Mouse (Mus musculus) bone marrow, adult 2 months (tissue): Measurements from ENCODE around the gene Khk. TPM values are rescaled to one million over a fixed set of nuclear protein-coding genes. Genes with fewer than 3 reads are reported as not detected.

Experiments
- H3K27ac ChIP-seq: fragments of 200-500 bp; 2 replicates; pipeline ENCODE4 v1.5.1; 2012; ENCODE audit warnings: low read depth, mild to moderate bottlenecking, control low read depth, inconsistent platforms, low read length; ENCODE audit not compliant: control insufficient read depth, poor library complexity, insufficient read depth
- H3K4me1 ChIP-seq: fragments of 200-500 bp; 2 replicates; pipeline ENCODE4 v1.6.1; 2011; ENCODE audit warnings: low read length; ENCODE audit not compliant: control insufficient read depth, insufficient read depth
- H3K4me3 ChIP-seq: fragments of 200-500 bp; replicated peaks from 2 replicates; pipeline ENCODE3; 2011; ENCODE audit warnings: mild to moderate bottlenecking, low read depth, low read length, control low read depth; ENCODE audit not compliant: control insufficient read depth
- CTCF ChIP-seq: fragments of 200-500 bp; IDR thresholded peaks from 2 replicates; pipeline ENCODE4 v1.5.1; 2011; ENCODE audit warnings: low read length, control low read depth; ENCODE audit not compliant: control insufficient read depth, insufficient read depth
- POLR2A ChIP-seq: fragments of 200-500 bp; IDR thresholded peaks from 2 replicates; pipeline ENCODE4 v1.6.1; 2011; ENCODE audit warnings: low read depth, mild to moderate bottlenecking, control low read depth, low read length, borderline replicate concordance; ENCODE audit not compliant: control insufficient read depth
- WGBS: fragments of 180-500 bp; shearing (Covaris S2); methylation state at CpG from one replicate; pipeline ENCODE4 v1.1.7; 2018; 5-methylcytosine and 5-hydroxymethylcytosine counted together
- polyA plus RNA-seq: library from polyadenylated mRNA; stranded (reverse); fragments of >200 nt; gene quantifications from 2 replicates; pipeline ENCODE4 v1.2.4, GENCODE M21; 2011; ENCODE audit warnings: low replicate concordance; ENCODE audit not compliant: missing spikeins, insufficient read depth, insufficient read length

The Khk gene
- polyA plus RNA-seq, 1 experiment: 45.4 TPM

GRCm38 (mm10) chr5:30974870-30975656 is 53.8 kb downstream of the Khk start:
- no peak overlapping the region for H3K4me3 ChIP-seq
- no peak for TF ChIP-seq CTCF
- TF ChIP-seq POLR2A: no peak
- no peak overlapping the region for H3K27ac ChIP-seq
- H3K4me1 ChIP-seq: no peaks in the 10 kb centered on the region
- 73% methylated on average over 9 of the region's 9 CpGs for WGBS

Other genes with a start within 250 kb of the Khk start
- 0.40 TPM in 1 of 2 replicates, not detected in the other for gene Dpysl5, start 209.9 kb upstream of the Khk start, polyA plus RNA-seq
- gene Mapre3, start 106.8 kb upstream of the Khk start, polyA plus RNA-seq: 1.3 and 2.4 TPM in 2 replicates
- 15.3 and 29.1 TPM in 2 replicates for gene Tmem214, start 53.4 kb upstream of the Khk start, polyA plus RNA-seq
- gene Agbl5, start 32.7 kb upstream of the Khk start, polyA plus RNA-seq: 5.4 and 6.2 TPM in 2 replicates
- gene Ost4, start 13.6 kb upstream of the Khk start, polyA plus RNA-seq: 147 and 148 TPM in 2 replicates
- 9.3 and 17.6 TPM in 2 replicates for gene Emilin1, start 8.0 kb upstream of the Khk start, polyA plus RNA-seq
- 1.0 TPM in 1 of 2 replicates, not detected in the other for gene Cgref1, start 24.2 kb downstream of the Khk start, polyA plus RNA-seq
- 138 and 214 TPM in 2 replicates for gene Preb, start 38.9 kb downstream of the Khk start, polyA plus RNA-seq
- not detected in 2 replicates for gene Tcf23, start 47.2 kb downstream of the Khk start, polyA plus RNA-seq
- gene Atraid, start 126.9 kb downstream of the Khk start, polyA plus RNA-seq: 53.2 and 95.6 TPM in 2 replicates
- gene Slc5a6, start 127.5 kb downstream of the Khk start, polyA plus RNA-seq: 1.6 and 3.6 TPM in 2 replicates
- 9.7 and 21.8 TPM in 2 replicates for gene Cad, start 133.3 kb downstream of the Khk start, polyA plus RNA-seq
- gene Dnajc5g, start 184.9 kb downstream of the Khk start, polyA plus RNA-seq: not detected in 2 replicates
- gene Slc30a3, start 186.8 kb downstream of the Khk start, polyA plus RNA-seq: not detected in 2 replicates
- not detected in 2 replicates for gene Trim54, start 195.3 kb downstream of the Khk start, polyA plus RNA-seq
- gene Ucn, start 217.4 kb downstream of the Khk start, polyA plus RNA-seq: not detected in 2 replicates
- 5.3 and 14.4 TPM in 2 replicates for gene Mpv17, start 232.8 kb downstream of the Khk start, polyA plus RNA-seq